Mouse (Mus musculus) c-Kit-positive CD71-positive TER-119-negative erythroid progenitor cells, embryonic 14.5 days (primary cell): ENCODE results near the gene Tcap.

Experiments used
- DNase-seq: peaks from one replicate; pipeline ENCODE4 v3.0.0-alpha.2; 2013; ENCODE audit warnings: low read depth

Tcap gene

GRCm38 (mm10) chr11:98383261-98384030, at the start of gene Tcap:
Gene Tcap (plus strand): TSS chr11:98383811.
- no peak for DNase-seq

DNA sequence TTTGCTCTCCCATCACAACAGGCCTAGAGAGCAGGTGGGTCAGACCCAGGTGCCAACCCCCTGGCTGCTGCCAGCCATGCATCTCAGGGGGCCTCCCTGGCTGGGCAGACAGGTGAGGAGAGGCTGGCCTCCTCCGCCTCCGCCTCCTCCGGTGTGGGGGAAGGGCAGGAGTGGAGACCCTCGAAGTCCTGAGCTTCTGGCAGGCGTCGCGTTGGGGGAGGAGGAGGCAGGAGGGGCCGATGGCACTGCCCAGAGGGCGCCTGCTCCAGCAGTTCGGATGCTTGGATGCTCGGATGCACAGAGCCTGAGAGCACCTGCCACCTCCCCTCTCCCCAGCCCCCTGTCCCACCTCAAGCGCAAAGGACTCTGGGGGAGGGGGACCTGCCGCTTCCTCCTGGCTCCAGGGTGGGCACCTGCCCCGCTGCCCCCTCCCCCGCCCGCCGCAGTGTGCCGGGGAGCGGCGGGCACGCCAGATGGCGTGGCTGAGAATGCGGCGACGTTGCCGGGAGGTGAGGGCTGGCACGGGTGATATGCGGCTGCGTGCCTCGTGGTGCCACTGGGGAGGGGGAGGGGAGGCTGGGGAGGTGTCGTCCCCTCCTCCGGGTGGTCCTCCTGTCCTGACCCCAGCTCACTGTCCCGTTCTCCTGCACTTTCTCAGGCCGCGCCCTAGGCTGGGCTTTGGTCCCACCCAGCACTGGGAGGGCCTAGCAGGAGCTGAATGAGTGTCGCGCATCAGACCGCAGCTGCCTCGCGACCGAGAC, 49.5 kb upstream of the Tcap start:
- DNase-seq = no peak

DNA sequence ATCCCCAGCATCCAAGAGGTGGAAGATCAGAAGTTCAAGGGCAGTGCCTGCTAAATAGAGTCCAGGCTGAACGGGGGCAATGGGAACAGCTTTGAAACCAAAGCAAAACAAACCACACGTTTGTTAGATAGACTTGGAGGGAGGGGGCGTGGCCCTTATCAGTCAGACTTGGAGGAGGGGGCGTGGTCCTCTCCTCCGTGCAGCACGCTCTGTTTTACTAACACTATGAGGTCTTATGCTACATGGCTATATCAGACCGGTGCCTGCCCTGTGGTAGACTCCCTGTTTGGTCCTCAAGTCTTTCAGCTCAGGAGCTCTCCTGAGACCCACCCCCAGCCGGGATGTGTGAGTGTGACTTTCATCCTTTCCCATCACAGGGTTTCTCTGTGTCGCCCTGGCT, 48.4 kb upstream of the Tcap start:
- no peak for DNase-seq

DNA sequence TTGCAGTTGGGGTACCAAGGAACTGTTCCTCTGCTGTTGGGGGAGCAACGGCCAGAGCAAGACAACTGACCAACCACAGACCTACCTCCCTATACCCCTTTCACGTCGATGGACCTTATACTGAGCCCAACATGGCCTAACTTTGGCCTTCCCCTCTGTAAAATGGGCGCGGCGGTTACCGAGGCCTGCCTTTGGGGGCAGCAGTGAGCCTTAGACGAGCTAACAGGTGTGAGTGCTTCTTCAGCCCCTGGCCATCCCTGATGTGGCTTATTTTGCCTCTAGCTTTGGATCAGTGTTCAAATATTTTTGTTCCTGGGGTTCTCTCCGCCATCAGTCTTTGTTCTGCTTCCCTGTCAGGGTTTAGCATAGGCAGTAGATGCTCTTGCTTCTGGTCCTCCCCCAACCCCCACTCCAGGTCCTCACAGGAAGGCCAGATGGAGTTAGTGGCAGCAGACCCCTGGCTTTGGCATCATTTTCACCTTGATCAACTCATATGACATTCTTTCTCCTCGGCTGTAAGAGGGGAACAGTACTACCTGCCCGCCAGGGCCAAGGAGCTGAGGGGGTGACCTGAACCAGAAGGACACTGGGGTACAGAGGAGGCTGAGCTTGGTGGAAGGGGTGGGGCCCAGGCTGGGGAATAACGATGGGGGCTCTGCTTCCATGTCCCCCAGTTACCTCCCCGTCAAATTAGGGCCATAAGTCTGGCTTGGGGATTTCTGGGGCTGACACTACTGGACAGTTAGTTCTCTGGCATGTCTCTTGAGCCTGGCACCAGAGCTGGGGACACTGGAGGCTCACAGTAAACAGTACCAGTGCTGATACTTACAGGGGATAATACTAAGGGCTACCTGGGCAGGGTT, 47.1 kb upstream of the Tcap start:
- DNase-seq = no peak

DNA sequence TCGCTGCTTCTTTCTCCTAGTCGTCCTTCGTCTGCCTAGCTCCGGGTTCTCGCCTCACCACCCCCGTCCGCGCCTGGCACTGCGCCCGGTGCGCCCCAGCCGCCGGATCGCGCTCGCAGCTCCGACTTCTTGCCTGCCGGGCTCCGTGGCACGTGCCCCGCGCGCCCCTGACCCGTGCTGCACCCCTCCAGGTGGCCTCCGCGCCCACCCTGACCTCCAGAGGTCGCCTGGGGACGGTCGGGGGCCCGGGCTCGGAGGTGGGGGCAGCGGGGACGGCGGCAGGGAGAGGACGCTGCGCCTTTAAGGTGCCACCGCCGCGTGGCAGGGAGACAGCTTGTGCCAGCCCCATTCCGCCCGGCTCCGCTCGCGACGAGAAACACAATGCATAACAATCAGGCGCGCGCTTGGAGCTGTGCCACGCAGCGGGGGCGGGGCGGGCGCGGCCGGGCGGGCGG, 45.1 kb upstream of the Tcap start:
- DNase-seq = no peak

DNA sequence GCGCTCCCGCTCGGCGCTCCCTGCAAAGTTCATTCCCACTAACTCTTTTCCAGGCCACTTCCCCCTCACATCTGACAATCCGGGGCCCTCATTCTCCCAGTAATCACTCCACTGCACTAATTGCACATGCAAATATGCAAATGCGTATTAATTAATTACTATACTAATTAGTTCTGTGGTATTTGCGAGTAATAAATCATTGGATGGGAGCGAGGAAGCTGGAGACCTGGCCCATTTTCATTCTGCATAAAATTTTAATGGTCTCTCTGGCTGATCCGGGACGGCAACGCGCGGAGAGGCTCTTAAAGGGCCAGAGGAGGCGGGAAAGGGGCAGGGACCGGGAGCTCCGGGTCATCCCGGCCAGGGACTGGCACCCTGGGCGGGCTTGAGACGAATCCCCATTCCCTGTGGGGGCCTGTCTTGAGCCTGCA, 44.5 kb upstream of the Tcap start:
- no peak for DNase-seq

DNA sequence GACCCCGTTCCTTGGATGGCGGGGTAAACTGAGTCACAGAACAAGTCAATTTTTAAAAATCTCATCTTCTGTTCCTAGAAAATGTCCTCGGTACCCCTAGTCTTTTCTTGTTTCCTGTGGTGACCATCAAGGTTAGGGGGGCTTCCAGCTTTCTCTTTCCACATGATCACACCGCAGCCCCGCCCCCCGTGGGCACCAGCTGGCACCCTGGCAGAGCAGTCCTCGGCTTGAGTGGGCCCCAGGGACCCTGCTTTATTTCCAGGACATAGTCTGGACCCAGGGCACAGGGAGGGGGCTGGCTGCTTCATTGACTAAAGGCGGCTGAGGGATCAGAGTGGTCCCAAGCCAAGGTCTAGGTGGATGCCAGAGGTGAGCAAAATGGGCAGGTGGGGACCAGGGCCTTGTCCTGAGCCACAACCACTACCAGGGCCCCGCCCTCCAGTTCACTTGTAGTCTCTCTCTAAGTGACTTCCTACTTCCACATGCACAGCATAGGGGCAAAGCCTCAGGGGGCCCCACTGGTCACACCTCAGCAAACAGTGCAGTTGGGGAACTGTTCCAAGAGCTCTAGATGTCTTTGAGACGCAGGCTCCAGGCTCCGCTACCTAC, 43.8 kb upstream of the Tcap start:
- no peak for DNase-seq

- DNase-seq = no peak
These were observed 43.0 kb upstream of the Tcap start for GRCm38 (mm10) chr11:98340597-98340996.

- no peak for DNase-seq
These were observed 42.4 kb upstream of the Tcap start for GRCm38 (mm10) chr11:98341174-98341573.

DNA sequence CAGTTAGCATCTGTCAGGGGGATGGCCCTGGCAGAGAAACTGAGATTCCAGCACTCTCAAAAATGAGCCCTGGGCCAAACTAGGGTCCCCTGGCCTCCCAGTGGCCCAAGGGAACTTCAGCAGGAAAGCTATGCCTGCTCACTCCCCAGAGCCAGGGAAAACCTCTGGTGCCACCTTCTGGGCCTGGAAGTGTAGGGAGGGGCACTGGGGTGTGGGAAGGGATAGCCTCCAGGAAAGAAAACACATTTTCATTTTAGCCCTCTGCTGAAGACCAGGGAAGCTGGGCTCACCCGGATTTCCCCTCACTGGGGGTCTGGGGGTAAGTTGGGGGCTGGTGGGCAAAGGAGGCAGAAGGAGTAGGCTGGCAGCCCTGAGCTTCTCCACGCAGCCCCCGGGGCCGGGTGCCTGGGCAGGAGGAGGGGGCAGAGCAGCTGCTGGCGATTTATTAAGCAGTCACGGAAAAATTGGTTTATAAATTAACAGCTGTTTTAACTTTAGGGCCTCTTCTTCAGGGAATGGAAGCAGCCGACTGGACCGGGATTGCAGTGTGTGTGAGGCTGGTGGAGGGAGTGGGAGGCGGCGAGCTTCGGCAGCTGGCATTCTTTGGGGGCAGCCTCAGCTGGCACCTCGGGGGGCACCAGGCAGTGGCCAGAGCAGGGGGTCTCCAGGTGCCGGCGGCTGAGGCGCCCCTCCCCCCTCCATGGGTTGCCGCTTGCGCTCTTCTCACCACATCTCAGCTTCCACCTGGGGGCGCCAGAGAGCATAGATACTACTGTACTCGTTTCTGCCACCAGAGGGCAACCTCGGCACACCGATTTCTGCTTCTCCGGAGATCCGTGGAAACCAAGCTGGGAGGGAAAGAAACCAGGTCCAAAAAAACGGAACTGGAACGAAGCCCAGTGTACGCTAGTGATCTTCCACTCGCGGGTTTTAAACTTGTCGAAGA, 41.3 kb upstream of the Tcap start:
- peak; percentile 76 for DNase-seq

- DNase-seq = peak; percentile 55
These were observed 38.4 kb upstream of the Tcap start for GRCm38 (mm10) chr11:98345253-98345652.

DNA sequence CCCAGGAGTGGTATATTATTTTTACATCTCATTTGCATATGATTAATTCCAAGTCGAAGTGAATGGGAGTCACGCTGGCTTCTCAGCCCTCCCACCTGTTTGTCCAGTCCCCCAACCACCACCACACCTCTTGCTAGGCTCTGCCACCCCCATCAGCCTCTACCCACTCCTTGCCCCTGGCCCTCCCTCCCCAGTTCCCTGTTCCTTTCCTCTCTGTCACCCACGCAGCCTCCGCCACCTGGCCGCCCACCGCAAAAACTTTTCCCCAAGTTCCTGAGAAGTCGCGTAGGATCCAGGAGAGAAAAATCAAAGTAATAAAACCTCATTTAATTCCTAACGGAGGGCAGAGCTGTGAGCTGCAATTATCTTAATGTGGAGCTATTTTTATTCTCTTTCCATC, 37.4 kb upstream of the Tcap start:
- DNase-seq = no peak

DNA sequence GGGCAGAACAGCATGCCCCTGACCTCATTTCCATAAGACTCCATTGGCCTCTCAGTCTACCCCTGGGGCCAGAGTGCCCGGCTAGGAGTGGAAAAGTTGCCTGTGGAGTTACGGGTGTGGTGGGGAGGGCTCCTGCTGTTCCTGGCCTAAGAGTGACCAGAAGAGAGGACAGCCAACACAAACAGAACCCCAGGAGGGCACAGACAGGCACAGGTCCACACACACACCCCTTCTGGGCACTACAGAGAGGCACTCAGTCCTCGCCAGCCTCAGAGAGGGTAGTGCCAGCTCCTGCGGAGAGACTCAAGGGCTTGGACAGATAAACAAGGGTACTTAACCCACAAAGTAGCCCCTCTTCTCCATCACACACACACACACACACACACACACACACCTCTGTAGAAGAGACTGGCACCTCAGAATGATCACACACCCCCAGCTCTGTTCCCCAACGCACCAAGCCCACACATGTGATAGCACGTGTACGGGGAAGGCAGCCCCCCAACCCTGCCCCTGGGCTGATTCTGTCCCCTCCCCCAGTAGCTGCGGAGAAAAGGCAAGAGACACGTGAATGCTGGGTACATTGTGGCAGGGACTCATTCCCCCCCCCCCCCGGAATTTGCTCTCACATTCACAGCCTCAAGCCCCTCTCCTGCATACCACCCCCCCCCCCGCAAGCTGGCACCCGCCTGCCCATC, 36.1 kb upstream of the Tcap start:
- no peak for DNase-seq

DNA sequence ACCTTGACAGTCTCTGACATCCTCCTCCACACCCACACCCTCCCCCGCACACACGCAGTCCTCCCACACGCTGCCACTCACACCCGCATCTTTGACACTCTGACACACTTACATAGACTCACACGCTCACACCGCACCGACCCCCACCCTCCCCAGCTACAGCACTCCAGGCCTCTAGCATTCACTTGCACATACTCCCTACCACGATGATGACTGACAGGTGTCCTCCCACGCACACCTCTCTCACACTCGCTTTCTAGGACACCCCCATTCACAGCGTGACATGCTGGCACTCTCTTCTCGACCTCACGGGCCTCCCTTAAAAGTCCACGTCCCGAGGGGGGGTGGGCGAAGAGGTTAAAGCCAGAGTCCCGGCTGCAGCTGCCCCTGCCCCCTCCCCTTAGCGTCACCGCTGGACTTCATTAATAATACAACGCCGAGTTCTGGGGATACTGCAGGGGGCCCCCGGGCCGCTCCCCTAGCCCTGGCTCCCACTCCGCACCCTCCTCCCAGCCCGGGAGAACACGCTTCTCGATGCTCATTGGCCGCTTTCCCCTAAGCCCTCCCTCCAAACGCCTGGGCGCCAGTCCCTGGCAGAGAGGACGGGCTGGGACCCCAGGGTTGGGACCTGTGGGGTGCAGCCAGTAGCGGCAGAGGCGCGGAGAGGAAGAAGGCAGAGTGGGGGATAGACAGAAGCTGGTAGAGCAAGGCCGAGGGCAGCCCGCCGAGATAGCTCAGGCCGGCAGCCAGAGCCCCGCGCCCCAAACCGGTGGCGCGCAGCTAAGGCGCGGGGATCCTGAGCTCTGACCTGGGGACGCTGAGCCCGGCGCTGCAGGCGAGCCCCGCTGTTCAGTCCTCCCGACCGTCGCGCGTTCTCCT, 35.3 kb upstream of the Tcap start, which contains the start of gene Ppp1r1b:
TSS of gene Ppp1r1b (plus strand) at position 322 of the 879 bp plus-strand sequence.
- DNase-seq = no peak

GRCm38 (mm10) chr11:98349308-98349707, 34.3 kb upstream of the Tcap start:
- DNase-seq = no peak

GRCm38 (mm10) chr11:98352272-98352990, 31.2 kb upstream of the Tcap start:
- no peak for DNase-seq

DNA sequence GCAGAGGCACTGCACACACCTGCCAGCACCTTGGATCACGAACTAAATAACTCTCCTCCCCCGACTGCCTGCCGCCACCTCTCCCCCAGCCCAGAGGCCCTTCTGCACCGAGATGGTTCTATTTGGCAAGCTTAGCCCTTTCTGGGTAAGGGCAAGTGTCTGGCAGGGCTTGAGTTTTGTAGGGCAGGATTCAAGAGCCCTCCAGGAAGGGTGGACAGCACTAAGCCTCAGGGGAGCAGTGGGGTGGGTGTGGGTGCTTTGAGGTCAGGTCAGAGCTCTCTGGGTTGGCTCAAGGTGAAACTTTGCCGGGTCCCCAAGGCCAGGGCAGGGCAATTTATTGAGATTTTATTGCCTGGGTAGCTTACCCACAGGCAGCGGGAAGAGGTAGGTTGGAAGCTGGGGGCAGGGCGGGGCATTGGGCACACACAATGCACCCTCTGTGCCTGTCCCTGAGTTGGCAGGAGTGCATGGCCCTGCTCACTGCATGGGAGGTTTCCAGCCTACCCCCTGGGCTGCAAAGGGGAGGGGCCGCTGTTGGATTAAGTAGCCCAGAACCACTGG, 29.9 kb upstream of the Tcap start:
- no peak for DNase-seq

- DNase-seq = no peak
These were observed 29.2 kb upstream of the Tcap start for GRCm38 (mm10) chr11:98354445-98354844.
